Mouse (Mus musculus): ENCODE data around the gene Shpk. TPM values are rescaled to one million over a fixed set of nuclear protein-coding genes. Genes with fewer than 3 reads are reported as not detected.

The Shpk gene
- 1 to 10 TPM in 3 of 4 experiments, under 1 TPM in 1; 0.68 to 1.7 (median 1.4) TPM for total RNA-seq (2022)

- DNase-seq (ENCODE audit: low spot score) = peak; percentile 96
Observed at GRCm38 (mm10) chr11:73199230-73199712, at the start of gene Shpk. Gene Shpk (plus strand): TSS chr11:73199460.

GRCm38 (mm10) chr11:73155071-73155470, 44.2 kb upstream of the Shpk start:
- DNase-seq (ENCODE audit: low spot score) = no peak

GRCm38 (mm10) chr11:73159957-73160810, 39.1 kb upstream of the Shpk start, which contains the start of gene P2rx5:
Gene P2rx5 (plus strand): TSS chr11:73160421.
- DNase-seq (ENCODE audit: low spot score) = no peak

- DNase-seq (ENCODE audit: low spot score) = peak; percentile 67
Observed at GRCm38 (mm10) chr11:73160811-73161200, 38.5 kb upstream of the Shpk start.

DNA sequence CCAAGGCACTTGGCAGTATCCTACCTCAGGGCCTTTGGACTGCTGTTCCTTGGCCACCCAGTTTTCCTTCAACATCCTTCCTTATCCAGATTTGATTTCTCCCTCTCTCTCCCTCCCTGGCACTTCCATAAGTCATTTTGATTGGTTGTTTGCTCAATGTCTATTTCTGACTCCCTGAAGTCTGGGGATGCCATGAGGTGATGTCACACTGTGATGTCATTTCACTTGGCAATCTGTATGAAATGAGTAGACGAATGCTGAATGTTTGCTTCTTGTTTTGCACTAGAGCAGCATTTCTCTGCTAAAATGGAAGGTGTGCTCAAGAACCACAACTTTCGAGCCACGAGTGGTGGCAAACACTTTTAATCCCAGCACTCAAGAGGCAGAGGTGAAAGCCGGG, 37.6 kb upstream of the Shpk start:
- no peak for DNase-seq (ENCODE audit: low spot score)

DNA sequence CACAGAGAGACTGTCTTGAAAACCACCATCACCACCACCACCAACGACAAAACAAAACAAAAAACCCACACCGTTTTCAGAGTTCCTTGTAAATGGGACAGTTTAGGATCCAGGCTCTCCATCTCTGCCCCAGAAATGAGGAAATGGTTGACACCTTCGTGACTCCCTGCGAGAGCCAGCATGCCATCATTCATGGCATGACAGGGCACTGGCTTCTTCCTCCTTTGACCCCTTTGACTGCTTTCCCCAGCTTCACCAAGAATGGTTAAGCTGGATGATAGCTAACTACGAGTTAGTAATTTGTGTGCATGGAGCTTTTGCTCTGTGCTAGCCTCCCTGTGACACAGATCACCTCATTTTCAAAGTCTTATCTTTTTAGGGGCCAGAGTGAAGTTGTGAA, 37.0 kb upstream of the Shpk start:
- no peak for DNase-seq (ENCODE audit: low spot score)

DNA sequence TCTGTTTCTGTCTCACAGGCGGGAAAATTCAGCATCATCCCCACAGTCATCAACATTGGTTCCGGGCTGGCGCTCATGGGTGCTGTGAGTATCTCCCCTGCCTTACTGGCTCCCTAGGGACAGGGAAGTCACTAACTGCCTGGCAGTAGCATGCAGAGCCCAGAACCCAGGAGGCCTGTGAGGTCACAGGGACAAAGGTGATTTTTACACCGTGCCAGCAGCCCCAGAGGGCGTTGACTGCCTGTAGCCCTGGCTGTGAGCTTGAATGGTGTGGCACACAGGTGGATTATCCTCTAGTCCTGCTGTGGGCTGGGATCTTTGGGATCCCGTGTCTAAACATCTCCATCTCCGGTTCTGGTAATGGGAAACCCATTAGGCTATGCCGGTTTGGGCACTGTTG, 31.2 kb upstream of the Shpk start:
- DNase-seq (ENCODE audit: low spot score) = no peak

GRCm38 (mm10) chr11:73168576-73168975, 30.7 kb upstream of the Shpk start:
- no peak for DNase-seq (ENCODE audit: low spot score)

- peak; percentile 42 for DNase-seq (ENCODE audit: low spot score)
Observed at GRCm38 (mm10) chr11:73169231-73169630, 30.0 kb upstream of the Shpk start.

- DNase-seq (ENCODE audit: low spot score) = peak; percentile 84
Observed at GRCm38 (mm10) chr11:73172186-73172585, 27.1 kb upstream of the Shpk start.

DNA sequence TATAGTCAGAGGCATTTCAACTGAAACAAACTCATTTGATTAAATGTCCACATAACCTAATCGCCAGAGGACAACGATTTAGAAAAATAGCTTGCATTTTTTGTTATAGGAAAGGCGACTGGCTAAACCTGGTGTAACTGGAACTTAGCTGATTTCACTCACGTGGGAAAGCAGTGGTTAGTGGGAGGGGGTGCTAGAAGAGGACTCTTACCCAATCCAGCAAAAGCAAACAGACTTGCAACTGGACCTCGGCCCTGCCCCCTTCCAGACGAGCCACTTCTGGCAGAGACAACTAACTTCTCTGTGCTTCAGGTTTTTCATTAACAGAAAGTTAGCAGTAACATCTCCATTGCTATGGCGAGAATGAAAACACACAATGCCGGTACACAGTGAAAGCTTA, 23.6 kb upstream of the Shpk start:
- no peak for DNase-seq (ENCODE audit: low spot score)

- no peak for DNase-seq (ENCODE audit: low spot score)
Observed at GRCm38 (mm10) chr11:73176186-73176585, 23.1 kb upstream of the Shpk start.

DNA sequence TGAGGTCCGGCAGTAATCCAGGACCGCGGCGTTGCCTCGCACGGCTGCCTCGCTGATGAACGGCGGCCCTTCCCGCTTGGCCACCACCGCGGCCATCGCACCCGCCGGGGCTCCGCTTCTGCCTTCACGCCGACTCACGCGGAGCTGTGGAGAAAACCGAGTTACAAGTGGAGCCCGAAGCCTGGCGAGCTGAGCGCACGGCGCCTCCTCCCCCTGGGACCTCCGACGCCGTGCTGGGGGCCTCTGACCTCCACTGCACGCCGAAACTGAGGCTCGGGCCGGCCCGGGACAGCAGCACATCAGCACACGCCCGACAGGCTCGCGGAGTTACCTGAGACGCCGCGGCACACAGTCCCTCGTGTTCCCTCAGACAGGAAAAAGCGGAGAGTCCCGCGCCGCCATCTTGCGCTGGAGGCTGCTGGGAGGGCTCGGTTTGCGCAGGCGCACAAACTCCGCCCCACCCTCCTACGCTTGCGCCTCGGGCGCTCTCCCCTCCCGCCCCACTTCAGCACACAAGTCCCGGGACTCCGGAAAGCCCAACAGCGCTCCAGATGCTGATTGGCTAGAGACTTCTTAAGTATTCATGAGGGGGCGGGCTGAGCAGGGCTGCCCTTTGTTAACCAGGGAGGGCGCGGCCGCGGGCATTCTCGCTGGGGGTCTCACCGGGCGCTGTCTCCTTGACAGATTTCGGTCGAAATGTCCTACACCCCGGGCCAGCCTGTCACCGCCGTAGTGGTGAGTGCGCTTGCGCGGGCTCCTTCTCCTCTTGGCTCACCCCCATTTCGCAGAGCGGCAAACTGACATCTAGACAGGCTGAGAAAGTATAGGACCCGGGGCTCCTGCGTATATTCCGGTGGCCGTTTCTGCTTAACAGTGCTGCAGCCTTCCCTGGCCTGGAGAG, 22.4 kb upstream of the Shpk start, which contains the start of the genes Emc6 and Tax1bp3:
TSS of gene Emc6 (minus strand) at position 430 of the 901 bp plus-strand sequence.
TSS of gene Tax1bp3 (plus strand) at position 476 of the 901 bp plus-strand sequence.
- DNase-seq (ENCODE audit: low spot score) = peak; percentile 96

DNA sequence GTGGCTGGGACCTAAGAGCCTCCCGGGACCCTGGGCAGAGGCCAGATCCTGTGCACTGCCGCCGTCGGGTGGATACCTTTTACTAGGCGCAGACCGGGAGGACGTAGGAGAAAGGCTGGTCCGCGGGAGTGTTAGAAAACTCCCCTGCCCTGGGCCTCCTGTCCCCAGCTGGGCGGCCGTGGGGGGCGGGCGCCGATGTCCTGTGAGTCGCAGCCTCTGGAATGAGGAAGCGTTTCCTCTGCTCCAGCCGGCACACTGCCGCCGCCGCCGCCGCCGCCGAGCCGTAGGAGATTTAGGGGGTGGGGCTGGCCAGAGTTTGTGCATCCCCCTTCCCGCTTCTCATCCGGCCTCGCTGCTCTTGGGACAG, 21.8 kb upstream of the Shpk start:
- DNase-seq (ENCODE audit: low spot score) = peak; percentile 84

DNA sequence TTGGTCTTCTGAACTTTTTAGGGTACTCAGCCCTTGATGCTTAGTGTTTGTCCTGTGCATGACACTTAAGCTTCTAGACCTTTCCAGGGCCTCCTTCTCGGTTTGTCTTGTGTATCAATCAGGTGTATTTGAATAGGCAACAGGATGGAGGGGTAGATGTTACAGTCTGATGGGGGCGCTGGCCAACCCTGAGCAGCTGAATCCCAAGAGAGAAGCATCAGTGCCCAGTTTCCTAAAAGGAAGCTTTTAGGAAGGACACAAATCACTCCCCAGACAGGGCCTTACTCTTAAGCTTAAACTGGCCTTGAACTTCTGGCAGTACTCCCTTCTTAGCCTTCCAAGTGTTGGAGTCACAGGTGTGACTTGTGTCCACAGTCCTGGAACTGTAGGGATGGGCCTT, 21.4 kb upstream of the Shpk start:
- no peak for DNase-seq (ENCODE audit: low spot score)

DNA sequence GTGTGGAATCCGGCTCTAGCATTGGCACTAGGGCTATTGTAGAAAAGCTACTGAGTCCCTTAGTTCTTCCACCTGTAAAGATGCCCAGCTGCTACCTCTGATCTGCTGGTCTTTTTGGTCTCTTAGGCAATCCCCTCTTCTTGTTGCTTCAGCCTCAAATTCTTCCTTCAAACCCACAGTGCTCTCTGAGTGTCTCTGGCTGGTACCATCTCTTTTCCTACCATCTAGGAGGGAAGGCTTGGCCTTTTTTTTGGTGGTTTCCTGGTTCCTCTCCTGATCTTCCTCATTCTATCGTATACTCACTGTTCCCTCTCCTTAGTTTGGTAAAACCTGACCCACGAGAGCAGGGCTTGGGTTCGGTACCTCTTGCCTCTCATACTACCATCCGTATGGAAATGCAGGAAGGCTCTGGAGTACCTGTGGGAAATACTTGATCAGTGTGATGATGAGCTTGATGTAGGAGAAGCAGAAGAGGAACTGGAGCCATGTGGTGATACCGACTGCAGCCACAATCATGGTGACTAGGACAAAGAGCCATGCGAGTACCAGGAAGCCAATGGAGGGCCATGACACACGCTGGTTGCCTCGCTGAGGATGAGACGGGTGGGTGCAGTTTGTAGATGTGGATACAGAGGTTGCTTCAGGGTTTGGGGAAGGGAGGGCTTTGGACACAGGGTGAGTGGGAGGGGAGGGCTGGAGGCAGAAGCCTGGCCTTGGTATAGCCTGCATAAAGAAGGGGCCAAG, 13.2 kb upstream of the Shpk start:
- no peak for DNase-seq (ENCODE audit: low spot score)

DNA sequence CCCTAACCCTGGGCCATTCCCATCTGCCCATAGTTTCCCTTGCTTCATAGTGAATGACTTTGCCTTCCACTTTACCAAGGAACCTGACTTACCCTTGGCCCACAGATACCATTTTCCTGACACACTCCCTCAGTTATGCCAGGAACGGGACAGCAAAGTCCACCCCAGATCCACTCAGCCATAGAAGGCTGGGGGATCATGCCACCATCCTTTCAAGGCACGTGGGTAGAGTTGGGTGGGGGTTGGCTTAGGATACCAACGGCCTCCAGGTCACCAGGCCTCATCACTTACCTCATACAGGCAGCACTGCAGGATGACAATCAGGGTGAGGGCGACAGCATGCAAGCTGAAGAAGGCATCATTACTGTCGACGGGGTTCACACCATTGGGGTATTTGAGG, 12.0 kb upstream of the Shpk start:
- DNase-seq (ENCODE audit: low spot score) = no peak

GRCm38 (mm10) chr11:73193047-73193446, 6.2 kb upstream of the Shpk start:
- no peak for DNase-seq (ENCODE audit: low spot score)

DNA sequence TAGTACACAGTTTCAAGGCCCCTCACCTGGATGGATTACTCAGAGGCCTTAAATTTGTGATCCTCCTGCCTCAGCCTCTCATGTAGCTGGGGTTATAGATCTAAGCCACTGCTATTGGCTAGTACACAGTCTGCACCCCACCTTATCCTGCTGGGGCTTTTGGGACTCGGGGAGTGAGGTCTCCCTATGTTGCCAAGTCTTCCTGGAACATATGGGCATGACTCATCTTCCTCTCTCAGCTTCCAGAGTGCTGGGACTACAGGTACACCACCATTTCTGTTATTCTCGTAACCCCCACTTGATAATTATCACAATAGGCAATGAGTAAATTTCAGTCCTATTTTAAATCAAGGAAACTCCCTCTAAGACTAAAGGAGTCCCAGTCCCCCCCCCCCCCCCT, 4.8 kb upstream of the Shpk start:
- DNase-seq (ENCODE audit: low spot score) = no peak

DNA sequence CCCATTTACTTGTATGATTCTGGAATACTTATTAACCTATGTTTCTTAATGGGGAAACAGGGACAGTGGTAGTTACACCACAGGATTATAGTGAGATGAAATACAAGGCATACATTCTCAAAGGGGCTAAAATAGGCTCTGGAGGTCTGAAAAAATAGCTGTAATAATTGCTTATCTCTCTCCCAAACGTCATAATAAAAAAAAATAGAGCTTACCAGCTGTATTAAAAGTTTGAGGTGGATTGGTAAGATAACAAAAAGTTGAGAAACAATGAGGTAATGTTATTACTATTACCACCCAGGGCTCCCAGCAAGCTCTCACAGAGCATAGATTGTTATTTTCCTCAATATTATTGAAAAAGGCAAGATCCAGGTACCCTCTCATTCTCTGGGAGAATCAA, 1.1 kb upstream of the Shpk start:
- no peak for DNase-seq (ENCODE audit: low spot score)

DNA sequence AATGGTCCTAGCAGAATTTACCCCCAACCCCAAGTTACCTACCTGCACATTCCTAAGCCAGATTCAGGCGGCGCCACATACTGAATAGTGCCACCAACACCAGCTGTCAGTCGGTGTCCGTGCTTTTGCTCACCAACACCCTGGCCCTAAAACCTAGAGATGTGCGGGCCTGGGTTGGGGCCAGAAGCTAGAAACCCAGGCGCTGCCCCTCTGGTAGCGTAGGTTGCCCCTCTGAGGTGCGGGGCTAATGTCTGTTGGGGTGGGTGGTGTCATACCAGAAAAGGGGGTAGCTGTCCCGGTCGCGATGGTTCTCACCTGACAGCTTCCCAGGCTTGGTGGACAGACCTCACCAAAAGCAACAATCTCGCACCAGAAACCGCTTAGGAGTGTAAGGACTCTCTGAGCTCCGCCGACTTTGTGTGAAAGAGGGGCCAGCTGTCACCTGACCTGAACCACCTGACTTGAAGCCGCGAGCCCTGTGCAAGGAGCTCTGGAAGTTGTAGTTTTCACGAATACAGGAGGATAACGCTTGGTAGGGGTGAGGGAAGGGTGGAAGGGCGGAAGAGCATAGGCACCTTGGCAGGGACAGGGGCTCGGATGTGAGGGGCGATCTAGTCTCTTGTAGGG, 544 bp upstream of the Shpk start, which contains the start of gene Ctns:
TSS of gene Ctns (minus strand) at position 440 of the 627 bp plus-strand sequence.
- peak; percentile 91 for DNase-seq (ENCODE audit: low spot score)
